Mouse (Mus musculus): ENCODE results near the gene Socs3.

Gene Socs3

GRCm38 (mm10) chr11:117954819-117955218 lies 15.0 kb downstream of the Socs3 start:
- DNase-seq (ENCODE audit: low spot score): no peak

- DNase-seq (ENCODE audit: low spot score): no peak
Observed at GRCm38 (mm10) chr11:117954094-117954493, 15.8 kb downstream of the Socs3 start.

- DNase-seq (ENCODE audit: low spot score): peak; percentile 62
Observed at GRCm38 (mm10) chr11:117952174-117952933, 17.5 kb downstream of the Socs3 start.

GRCm38 (mm10) chr11:117951391-117951790 lies 18.5 kb downstream of the Socs3 start:
- DNase-seq (ENCODE audit: low spot score): no peak

- DNase-seq (ENCODE audit: low spot score): no peak
Observed at GRCm38 (mm10) chr11:117949392-117950091, 20.3 kb downstream of the Socs3 start.

- no peak for DNase-seq (ENCODE audit: low spot score)
Observed at GRCm38 (mm10) chr11:117946996-117947419, 22.8 kb downstream of the Socs3 start.

GRCm38 (mm10) chr11:117946195-117946979 lies 23.5 kb downstream of the Socs3 start:
- no peak for DNase-seq (ENCODE audit: low spot score)

- no peak for DNase-seq (ENCODE audit: low spot score)
Observed at GRCm38 (mm10) chr11:117941848-117942247, 28.0 kb downstream of the Socs3 start.

GRCm38 (mm10) chr11:117941325-117941834 lies 28.5 kb downstream of the Socs3 start:
- DNase-seq (ENCODE audit: low spot score): no peak

- no peak for DNase-seq (ENCODE audit: low spot score)
Observed at GRCm38 (mm10) chr11:117940881-117941280, 29.0 kb downstream of the Socs3 start.

- no peak for DNase-seq (ENCODE audit: low spot score)
Observed at GRCm38 (mm10) chr11:117939741-117940285, 30.0 kb downstream of the Socs3 start.

- DNase-seq (ENCODE audit: low spot score): no peak
Observed at GRCm38 (mm10) chr11:117939004-117939730, 30.7 kb downstream of the Socs3 start.

GRCm38 (mm10) chr11:117936202-117936601 lies 33.6 kb downstream of the Socs3 start:
- no peak for DNase-seq (ENCODE audit: low spot score)

- DNase-seq (ENCODE audit: low spot score): no peak
Observed at GRCm38 (mm10) chr11:117935616-117936015, 34.2 kb downstream of the Socs3 start.

GRCm38 (mm10) chr11:117934576-117935368 lies 35.1 kb downstream of the Socs3 start:
- no peak for DNase-seq (ENCODE audit: low spot score)

- no peak for DNase-seq (ENCODE audit: low spot score)
Observed at GRCm38 (mm10) chr11:117934168-117934567, 35.7 kb downstream of the Socs3 start.

- no peak for DNase-seq (ENCODE audit: low spot score)
Observed at GRCm38 (mm10) chr11:117932195-117932594, 37.7 kb downstream of the Socs3 start.

- DNase-seq (ENCODE audit: low spot score): no peak
Observed at GRCm38 (mm10) chr11:117931576-117931975, 38.3 kb downstream of the Socs3 start.

- DNase-seq (ENCODE audit: low spot score): no peak
Observed at GRCm38 (mm10) chr11:117930781-117931338, 39.0 kb downstream of the Socs3 start.

GRCm38 (mm10) chr11:117925541-117925940 lies 44.3 kb downstream of the Socs3 start:
- no peak for DNase-seq (ENCODE audit: low spot score)

Measured in spleen, adult 12 weeks (tissue).